Mouse (Mus musculus): ENCODE data around the gene Umod.

Gene Umod

GRCm38 (mm10) chr7:119427180-119427616 lies 51.9 kb downstream of the Umod start:
- DNase-seq = no peak

- no peak for DNase-seq
These were observed 58.4 kb downstream of the Umod start for GRCm38 (mm10) chr7:119420730-119421129.

GRCm38 (mm10) chr7:119418523-119418922 lies 60.6 kb downstream of the Umod start:
- DNase-seq = no peak
